13 mouse cellular contexts compared by ENCODE assay signal in the genomic region with DNA sequence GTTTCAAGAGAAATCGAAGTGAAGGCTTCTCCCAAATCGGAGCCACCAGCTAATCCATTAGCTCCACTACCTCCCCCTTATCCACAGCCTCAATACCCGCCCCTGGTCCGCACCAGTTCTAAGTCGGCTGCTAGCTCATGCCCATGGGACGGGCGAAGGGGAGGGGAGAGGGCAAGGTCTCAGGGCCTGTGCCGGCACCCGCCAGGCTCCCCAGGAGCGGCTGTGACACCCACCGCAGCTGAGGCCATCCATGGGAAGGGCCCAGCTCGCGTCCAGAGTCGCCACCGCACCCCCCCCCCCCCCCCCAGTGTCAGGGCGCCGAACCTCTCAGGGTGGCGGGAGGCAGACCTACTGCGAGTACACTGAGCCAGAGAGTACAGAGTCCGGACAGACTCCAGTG. TPM values are rescaled to one million over a fixed set of nuclear protein-coding genes. Genes with fewer than 3 reads are reported as not detected.
A peak's percentile ranks its signal among the peaks of the same experiment; 100 is the strongest.
DNase-seq lines count a peak whose midpoint lies in the region; ATAC-seq and TF ChIP-seq lines count a peak whose summit lies in the region.
"Had no signal": no experiment of that assay in that cellular context is flagged by ENCODE, and none has a peak within 500 bp of the region (broad histone marks: within the 10 kb centered on the region; RNA-seq: fewer than 3 reads in every experiment).

No protein-coding gene starts in this region.

- no peak overlapping the region for H3K4me3 ChIP-seq in liver, postnatal 0 days (ENCODE audit: low read depth, low read length)
- no peak overlapping the region for H3K4me3 ChIP-seq in liver, embryonic 12.5 days
- H3K4me3 ChIP-seq in embryonic facial prominence, embryonic 10.5 days: no peak overlapping the region
- H3K4me3 ChIP-seq: forebrain, embryonic 15.5 days; heart, embryonic 10.5 days had no signal

- H3K9me3 ChIP-seq in liver, postnatal 0 days (ENCODE audit: low read length): peaks cover 12% of the 10 kb centered on the region
- H3K9me3 ChIP-seq in liver, embryonic 12.5 days (replicated peaks): peaks cover 14% of the 10 kb centered on the region
- H3K9me3 ChIP-seq in embryonic facial prominence, embryonic 10.5 days: peaks cover 14% of the 10 kb centered on the region
- H3K9me3 ChIP-seq: forebrain, embryonic 15.5 days had no signal

- no peak for ATAC-seq in liver, postnatal 0 days
- ATAC-seq in liver, embryonic 12.5 days: no peak
- ATAC-seq: forebrain, embryonic 15.5 days had no signal

- no peak overlapping the region for H3K4me2 ChIP-seq in liver, postnatal 0 days (ENCODE audit: low read depth, low read length)
- no peak overlapping the region for H3K4me2 ChIP-seq in liver, embryonic 12.5 days
- H3K4me2 ChIP-seq: forebrain, embryonic 15.5 days; liver, embryonic 11.5 days had no signal

- H3K27me3 ChIP-seq in liver, postnatal 0 days (ENCODE audit: insufficient read depth, low read length): no peaks in the 10 kb centered on the region
- H3K27me3 ChIP-seq in liver, embryonic 12.5 days (replicated peaks): no peaks in the 10 kb centered on the region
- no peaks in the 10 kb centered on the region for H3K27me3 ChIP-seq in embryonic facial prominence, embryonic 10.5 days (replicated peaks; ENCODE audit: low read depth, poor library complexity, severe bottlenecking)
- H3K27me3 ChIP-seq: forebrain, embryonic 15.5 days had no signal

- H3K9ac ChIP-seq in liver, postnatal 0 days (replicated peaks): no peak overlapping the region
- no peak overlapping the region for H3K9ac ChIP-seq in liver, embryonic 12.5 days
- H3K9ac ChIP-seq: forebrain, embryonic 15.5 days had no signal

- peak; percentile 23 to 53 for DNase-seq in cerebellum, postnatal 36 days
- no peak for DNase-seq in cerebellum, adult 8-10 months
- peak; percentile 54 for DNase-seq in liver, postnatal 0 days
- peak; percentile 23 for DNase-seq in CD4-positive helper T cell, adult 2 months (ENCODE audit: low read depth, low spot score)
- DNase-seq in embryonic facial prominence, embryonic 10.5 days (ENCODE audit: low spot score): peak; percentile 60
- no peak for DNase-seq in heart, adult 11 months
- no peak for DNase-seq in yolk sac, embryonic 10.5 days (ENCODE audit: low spot score)
- DNase-seq: layer of hippocampus, adult 9-11 months; retina, postnatal 1 day had no signal

- no peak for TF ChIP-seq EP300 in liver, postnatal 0 days (IDR thresholded peaks at IDR 0.05; ENCODE audit: low read depth)

- no peaks in the 10 kb centered on the region; the same call in 1 of the 2 replicates for H3K4me1 ChIP-seq in liver, postnatal 0 days (ENCODE audit: insufficient read depth)
- H3K4me1 ChIP-seq in liver, embryonic 12.5 days: peaks cover 6% of the 10 kb centered on the region
- H3K4me1 ChIP-seq in embryonic facial prominence, embryonic 10.5 days: no peaks in the 10 kb centered on the region
- H3K4me1 ChIP-seq: forebrain, embryonic 15.5 days had no signal

- 63% methylated on average over 19 of the region's 20 CpGs for WGBS in liver, postnatal 0 days (ENCODE audit: insufficient replicate concordance)
- WGBS in liver, embryonic 12.5 days (ENCODE audit: insufficient replicate concordance): 66% methylated on average over 20 of the region's 20 CpGs
- WGBS in embryonic facial prominence, embryonic 10.5 days: 80% methylated on average over 20 of the region's 20 CpGs

- H3K36me3 ChIP-seq in liver, postnatal 0 days (replicated peaks; ENCODE audit: insufficient read depth, low read length): no peaks in the 10 kb centered on the region
- H3K36me3 ChIP-seq in liver, embryonic 12.5 days: no peaks in the 10 kb centered on the region
- H3K36me3 ChIP-seq in embryonic facial prominence, embryonic 10.5 days (replicated peaks): 0 out of 2 replicates have a peak, but pooled peaks cover 4% of the 10 kb centered on the region
- H3K36me3 ChIP-seq: forebrain, embryonic 15.5 days; heart, embryonic 10.5 days had no signal

- TF ChIP-seq CTCF in liver, postnatal 0 days (IDR thresholded peaks at IDR 0.05; ENCODE audit: low read depth): no peak

- H3K27ac ChIP-seq in liver, postnatal 0 days (ENCODE audit: low read depth): no peak overlapping the region
- H3K27ac ChIP-seq in liver, embryonic 12.5 days: no peak overlapping the region
- no peak overlapping the region for H3K27ac ChIP-seq in embryonic facial prominence, embryonic 10.5 days (replicated peaks)
- H3K27ac ChIP-seq: forebrain, embryonic 15.5 days; heart, embryonic 10.5 days had no signal

RNA-seq across cellular contexts. Expression of a gene that starts 26.1 kb away (rescaled TPM):
- not detected in 2 replicates for polyA plus RNA-seq in liver, postnatal 0 days (2015; fragmentation: Nextera tagmentation; extraction: Ambion mirVana)
- polyA plus RNA-seq in liver, embryonic 12.5 days (2016; fragmentation: Nextera tagmentation; extraction: Ambion mirVana): not detected in 2 replicates
- polyA plus RNA-seq in embryonic facial prominence, embryonic 10.5 days (2016; fragmentation: Nextera tagmentation; extraction: Ambion mirVana): not detected in 2 replicates
- polyA plus RNA-seq: forebrain, embryonic 15.5 days; heart, embryonic 10.5 days; liver, embryonic 11.5 days had no signal

RNA-seq across cellular contexts. Expression of a gene that starts 32.4 kb away (rescaled TPM):
- polyA plus RNA-seq in liver, postnatal 0 days (2015; fragmentation: Nextera tagmentation; extraction: Ambion mirVana): 20.5 and 21.8 TPM in 2 replicates
- 45.2 and 47.6 TPM in 2 replicates for polyA plus RNA-seq in liver, embryonic 12.5 days (2016; fragmentation: Nextera tagmentation; extraction: Ambion mirVana)
- 53.0 and 55.4 TPM in 2 replicates for polyA plus RNA-seq in embryonic facial prominence, embryonic 10.5 days (2016; fragmentation: Nextera tagmentation; extraction: Ambion mirVana)

Comparison
In these comparisons a context has a peak if more than half of its experiments do, and no peak if none do; other contexts are left out.
1. DNase-seq: peak in cerebellum, postnatal 36 days (2 of 2), liver, postnatal 0 days (single experiment), CD4-positive helper T cell, adult 2 months (single experiment) and embryonic facial prominence, embryonic 10.5 days (single experiment); none in cerebellum, adult 8-10 months (single experiment), heart, adult 11 months (single experiment) and yolk sac, embryonic 10.5 days (single experiment).